In genomic region chr7:126330693-126331092, GRCm38 (mm10) we compare ENCODE assay signal across 25 mouse cellular contexts. TPM values are rescaled to one million over a fixed set of nuclear protein-coding genes. Genes with fewer than 3 reads are reported as not detected.
DNase-seq lines count a peak whose midpoint lies in the region; ATAC-seq and TF ChIP-seq lines count a peak whose summit lies in the region.
"Had no signal": no experiment of that assay in that cellular context is flagged by ENCODE, and none has a peak within 500 bp of the region (broad histone marks: within the 10 kb centered on the region; RNA-seq: fewer than 3 reads in every experiment).

No protein-coding gene starts in this region.

- no peak overlapping the region for H3K9ac ChIP-seq in lung, embryonic 16.5 days (ENCODE audit: low read length)
- no peak overlapping the region for H3K9ac ChIP-seq in hindbrain, postnatal 0 days (replicated peaks; ENCODE audit: low read length)
- H3K9ac ChIP-seq: embryonic facial prominence, embryonic 12.5 days; hindbrain, embryonic 15.5 days; limb, embryonic 15.5 days; liver, embryonic 13.5 days; lung, embryonic 14.5 days; midbrain, embryonic 13.5 days had no signal

- ATAC-seq in lung, embryonic 16.5 days (ENCODE audit: low read depth) = peak; percentile 28; the same call in 1 of the 2 replicates
- ATAC-seq in hindbrain, postnatal 0 days = no peak
- ATAC-seq: forebrain, embryonic 14.5 days; midbrain, embryonic 13.5 days had no signal

- no peaks in the 10 kb centered on the region for H3K27me3 ChIP-seq in lung, embryonic 16.5 days (ENCODE audit: control insufficient read depth, insufficient read depth, low read depth, low read length)
- no peaks in the 10 kb centered on the region for H3K27me3 ChIP-seq in hindbrain, postnatal 0 days (ENCODE audit: insufficient read depth, low read length)
- H3K27me3 ChIP-seq: embryonic facial prominence, embryonic 12.5 days; hindbrain, embryonic 15.5 days had no signal

- no peak overlapping the region for H3K27ac ChIP-seq in lung, embryonic 16.5 days (ENCODE audit: low read length)
- H3K27ac ChIP-seq in hindbrain, postnatal 0 days = no peak overlapping the region
- H3K27ac ChIP-seq: embryonic facial prominence, embryonic 12.5 days; hindbrain, embryonic 10.5 days; hindbrain, embryonic 15.5 days; kidney, postnatal 0 days; limb, embryonic 10.5 days; limb, embryonic 15.5 days; liver, embryonic 13.5 days; midbrain, embryonic 13.5 days had no signal

- whole genome bisulfite sequencing in lung, embryonic 16.5 days = 11% methylated on average over 2 of the region's 2 CpGs
- 65% methylated on average over 2 of the region's 2 CpGs for WGBS in hindbrain, postnatal 0 days

- no peaks in the 10 kb centered on the region for H3K4me1 ChIP-seq in lung, embryonic 16.5 days (replicated peaks; ENCODE audit: control insufficient read depth, insufficient read depth, low read length)
- H3K4me1 ChIP-seq in hindbrain, postnatal 0 days (ENCODE audit: insufficient read depth, low read length) = no peaks in the 10 kb centered on the region
- H3K4me1 ChIP-seq: embryonic facial prominence, embryonic 12.5 days; hindbrain, embryonic 10.5 days; hindbrain, embryonic 15.5 days; limb, embryonic 10.5 days; limb, embryonic 15.5 days; liver, embryonic 13.5 days; midbrain, embryonic 13.5 days had no signal

- no peak overlapping the region for H3K4me2 ChIP-seq in lung, embryonic 16.5 days (ENCODE audit: low read depth, low read length)
- no peak overlapping the region for H3K4me2 ChIP-seq in hindbrain, postnatal 0 days (ENCODE audit: low read depth, low read length)
- H3K4me2 ChIP-seq: embryonic facial prominence, embryonic 12.5 days; hindbrain, embryonic 15.5 days; limb, embryonic 15.5 days; liver, embryonic 13.5 days; lung, embryonic 14.5 days; midbrain, embryonic 13.5 days had no signal

- H3K9me3 ChIP-seq in lung, embryonic 16.5 days (ENCODE audit: control insufficient read depth, low read length) = no peaks in the 10 kb centered on the region
- no peaks in the 10 kb centered on the region for H3K9me3 ChIP-seq in hindbrain, postnatal 0 days (ENCODE audit: low read length)
- H3K9me3 ChIP-seq: embryonic facial prominence, embryonic 12.5 days; hindbrain, embryonic 10.5 days; hindbrain, embryonic 15.5 days; limb, embryonic 10.5 days; limb, embryonic 15.5 days; liver, embryonic 13.5 days; midbrain, embryonic 13.5 days had no signal

- no peaks in the 10 kb centered on the region for H3K36me3 ChIP-seq in lung, embryonic 16.5 days (ENCODE audit: control insufficient read depth, insufficient read depth, low read length)
- H3K36me3 ChIP-seq in hindbrain, postnatal 0 days (ENCODE audit: insufficient read depth, low read length) = no peaks in the 10 kb centered on the region
- H3K36me3 ChIP-seq: embryonic facial prominence, embryonic 12.5 days; hindbrain, embryonic 10.5 days; hindbrain, embryonic 15.5 days; limb, embryonic 10.5 days; limb, embryonic 15.5 days; liver, embryonic 13.5 days; midbrain, embryonic 13.5 days had no signal

- no peak overlapping the region for H3K4me3 ChIP-seq in lung, embryonic 16.5 days (ENCODE audit: low read length)
- H3K4me3 ChIP-seq in hindbrain, postnatal 0 days (ENCODE audit: low read length) = no peak overlapping the region
- H3K4me3 ChIP-seq: embryonic facial prominence, embryonic 12.5 days; hindbrain, embryonic 10.5 days; hindbrain, embryonic 15.5 days; limb, embryonic 10.5 days; limb, embryonic 15.5 days; liver, embryonic 13.5 days; midbrain, embryonic 13.5 days had no signal

- no peak for DNase-seq in lung, postnatal 10 days
- DNase-seq in thymus, postnatal 25 days = peak; percentile 32
- DNase-seq in thymus, postnatal 0 days (ENCODE audit: low spot score) = no peak
- DNase-seq in ZHBTc4 (ENCODE audit: low read depth, low spot score) = peak; percentile 29
- peak; percentile 13 for DNase-seq in yolk sac, embryonic 10.5 days (ENCODE audit: low spot score)
- no peak for DNase-seq in right cerebral cortex, postnatal 25 days
- DNase-seq in hindbrain, postnatal 0 days (ENCODE audit: low spot score) = no peak
- DNase-seq: adrenal gland, postnatal 25 days; cerebellum, adult 11-12 months; cerebellum, adult 9-11 months; embryo, embryonic 11 days; gastrocnemius, postnatal 14 days; heart, postnatal 14 days; kidney, adult 8-10 months; liver, embryonic 13.5 days; lung, embryonic 14.5 days had no signal

- no peak for TF ChIP-seq CTCF in hindbrain, postnatal 0 days (IDR thresholded peaks at IDR 0.05; ENCODE audit: low read depth)

RNA-seq across cellular contexts. Expression of gene Lat, which starts 38.7 kb away (rescaled TPM):
- polyA plus RNA-seq in lung, embryonic 16.5 days (2015; fragmentation: Nextera tagmentation; extraction: Ambion mirVana) = 4.5 and 10.9 TPM in 2 replicates
- 890 and 915 TPM in 2 replicates for polyA plus RNA-seq in thymus, postnatal 0 days (2015; fragmentation: Nextera tagmentation; extraction: Ambion mirVana)
- 0.37 TPM in 1 of 2 replicates, not detected in the other for total RNA-seq in hindbrain, postnatal 0 days (2014; rRNA removed)
- polyA plus RNA-seq in hindbrain, postnatal 0 days (2015; fragmentation: Nextera tagmentation; extraction: Ambion mirVana) = 0.96 and 1.1 TPM in 2 replicates

RNA-seq across cellular contexts. Expression of gene Spns1, which starts 46.6 kb away (rescaled TPM):
- 54.3 and 55.1 TPM in 2 replicates for polyA plus RNA-seq in lung, embryonic 16.5 days (2015; fragmentation: Nextera tagmentation; extraction: Ambion mirVana)
- polyA plus RNA-seq in thymus, postnatal 0 days (2015; fragmentation: Nextera tagmentation; extraction: Ambion mirVana) = 39.4 and 43.3 TPM in 2 replicates
- total RNA-seq in hindbrain, postnatal 0 days (2014; rRNA removed) = 102 and 125 TPM in 2 replicates
- polyA plus RNA-seq in hindbrain, postnatal 0 days (2015; fragmentation: Nextera tagmentation; extraction: Ambion mirVana) = 80.9 and 83.7 TPM in 2 replicates

RNA-seq across cellular contexts. Expression of gene Sbk1, which starts 58.3 kb away (rescaled TPM):
- 14.0 and 16.5 TPM in 2 replicates for polyA plus RNA-seq in lung, embryonic 16.5 days (2015; fragmentation: Nextera tagmentation; extraction: Ambion mirVana)
- polyA plus RNA-seq in thymus, postnatal 0 days (2015; fragmentation: Nextera tagmentation; extraction: Ambion mirVana) = 17.9 and 19.1 TPM in 2 replicates
- total RNA-seq in hindbrain, postnatal 0 days (2014; rRNA removed) = 530 and 565 TPM in 2 replicates
- polyA plus RNA-seq in hindbrain, postnatal 0 days (2015; fragmentation: Nextera tagmentation; extraction: Ambion mirVana) = 138 and 161 TPM in 2 replicates

Comparison
In these comparisons a context has a peak if more than half of its experiments do, and no peak if none do; other contexts are left out.
1. DNase-seq: peak in thymus, postnatal 25 days (single experiment), ZHBTc4 (single experiment) and yolk sac, embryonic 10.5 days (single experiment); none in lung, postnatal 10 days (single experiment), thymus, postnatal 0 days (single experiment), right cerebral cortex, postnatal 25 days (single experiment) and hindbrain, postnatal 0 days (single experiment).
2. RNA of gene Lat, which starts 38.7 kb away (polyA plus RNA-seq): 890 to 915 TPM in thymus, postnatal 0 days; 4.5 to 10.9 TPM in lung, embryonic 16.5 days and 0.96 to 1.1 TPM in hindbrain, postnatal 0 days; every median in the first group is over 10 times any median in the second.